Mouse (Mus musculus): ENCODE results near the gene Pard3.

Gene Pard3

GRCm38 (mm10) chr8:127501756-127502155 lies 438.1 kb downstream of the Pard3 start:
- DNase-seq (ENCODE audit: low spot score): no peak

DNA sequence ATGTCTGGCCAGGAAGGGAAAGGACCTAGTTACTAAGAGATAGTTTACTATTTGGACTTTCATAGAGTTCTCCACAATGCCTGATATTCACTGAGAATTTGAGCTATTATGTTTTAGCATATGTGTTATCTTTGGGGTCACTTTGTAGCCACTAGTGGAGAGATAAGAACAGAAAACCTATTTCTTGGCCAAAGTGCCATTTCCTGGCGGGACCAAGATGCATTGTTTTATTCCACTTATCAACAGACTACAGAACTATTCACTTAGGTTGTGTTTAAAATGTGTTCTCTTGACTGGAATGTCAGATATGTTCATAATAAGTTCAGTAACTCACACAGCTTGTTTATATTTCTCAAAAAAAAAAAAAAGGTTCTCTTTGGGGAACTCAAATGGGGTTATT lies 441.6 kb downstream of the Pard3 start:
- peak; percentile 35 for DNase-seq (ENCODE audit: low spot score)

DNA sequence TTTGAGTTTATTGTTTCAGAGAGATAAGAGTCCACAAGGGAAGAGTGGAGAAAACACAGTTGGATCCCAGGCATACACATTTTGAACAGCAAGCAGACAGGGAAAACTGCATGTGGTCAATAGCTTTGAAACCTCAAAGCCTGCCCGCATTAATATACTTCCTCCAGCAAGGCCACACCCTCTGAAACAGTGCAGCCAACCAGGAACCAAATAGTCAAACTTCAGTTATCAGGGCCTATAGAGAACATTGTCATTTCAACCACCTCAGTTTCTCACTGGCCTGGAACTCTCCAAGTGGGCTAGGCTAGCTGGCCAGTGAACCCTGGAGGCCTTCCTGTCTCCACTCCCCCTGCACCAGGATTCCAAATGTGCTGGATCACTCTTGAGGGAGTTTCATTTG lies 442.6 kb downstream of the Pard3 start:
- DNase-seq (ENCODE audit: low spot score): no peak

- no peak for DNase-seq (ENCODE audit: low spot score)
These were observed 447.6 kb downstream of the Pard3 start for GRCm38 (mm10) chr8:127511341-127511740.

GRCm38 (mm10) chr8:127512001-127512573 lies 448.4 kb downstream of the Pard3 start:
- DNase-seq (ENCODE audit: low spot score): no peak

DNA sequence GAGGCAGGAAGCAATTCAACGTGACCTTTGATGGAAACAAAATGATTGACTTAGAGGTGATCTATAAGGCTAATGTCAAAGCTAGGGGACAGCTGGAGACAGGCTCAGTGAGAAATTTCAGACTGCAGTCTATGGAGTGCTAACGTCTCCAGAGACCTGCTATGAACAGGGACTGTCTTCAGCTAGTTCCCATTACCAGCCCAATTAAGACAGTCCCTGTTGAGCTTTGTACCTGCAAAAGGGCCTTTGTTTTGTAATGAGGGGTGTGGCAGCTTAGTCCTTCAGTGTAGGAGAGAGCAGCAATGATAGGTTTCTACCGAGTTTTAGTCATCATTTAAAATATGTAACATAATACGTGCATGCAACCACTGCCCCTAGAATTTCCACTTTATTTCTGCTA lies 448.9 kb downstream of the Pard3 start:
- no peak for DNase-seq (ENCODE audit: low spot score)

DNA sequence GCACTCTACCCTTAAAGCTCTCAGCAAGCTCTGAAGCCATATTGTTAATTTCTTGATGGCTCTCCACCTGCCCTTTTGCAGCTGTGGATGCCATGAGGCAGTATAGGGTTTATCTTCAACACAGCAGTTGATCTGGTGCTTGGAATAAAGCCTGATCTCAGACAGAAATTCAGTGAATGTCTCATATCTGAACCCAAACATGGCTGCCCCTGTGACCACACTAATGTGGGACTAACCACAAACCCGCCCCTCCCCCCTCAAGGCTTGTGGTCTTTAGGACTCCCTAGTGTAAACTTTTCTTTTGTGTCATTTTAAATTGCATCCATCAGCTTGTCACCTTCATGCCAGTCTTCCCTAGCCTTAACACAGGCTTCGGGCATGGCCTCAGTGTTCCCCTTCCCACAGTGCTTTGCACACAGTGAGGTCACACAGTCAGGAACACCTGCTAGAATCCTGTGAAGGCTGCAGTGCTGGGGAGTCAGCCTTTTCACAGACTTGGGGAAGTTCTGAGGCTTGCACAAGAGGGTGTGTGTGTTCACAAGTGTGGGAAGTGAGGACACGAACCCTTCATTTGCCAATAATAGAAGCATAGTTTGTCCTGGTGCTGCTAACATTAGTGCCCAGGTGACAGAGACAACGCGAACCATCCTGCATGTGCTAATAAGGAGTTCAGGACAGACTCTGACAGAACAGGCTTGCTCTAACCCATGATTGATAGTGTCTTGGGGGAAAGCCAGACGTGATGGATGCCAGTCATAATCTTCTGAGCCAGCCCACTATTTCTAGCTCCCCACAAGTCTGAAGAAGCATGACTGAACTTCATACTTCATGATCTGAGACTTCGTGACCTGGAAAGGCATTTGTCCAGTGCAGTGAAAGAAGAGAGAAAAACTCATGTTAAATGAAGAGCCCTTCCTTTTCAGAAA lies 451.4 kb downstream of the Pard3 start:
- DNase-seq (ENCODE audit: low spot score): no peak

GRCm38 (mm10) chr8:127516043-127516442 lies 452.4 kb downstream of the Pard3 start:
- DNase-seq (ENCODE audit: low spot score): peak; percentile 53

- DNase-seq (ENCODE audit: low spot score): no peak
These were observed 462.0 kb downstream of the Pard3 start for GRCm38 (mm10) chr8:127525673-127526072.

GRCm38 (mm10) chr8:127528315-127528714 lies 464.6 kb downstream of the Pard3 start:
- DNase-seq (ENCODE audit: low spot score): no peak

DNA sequence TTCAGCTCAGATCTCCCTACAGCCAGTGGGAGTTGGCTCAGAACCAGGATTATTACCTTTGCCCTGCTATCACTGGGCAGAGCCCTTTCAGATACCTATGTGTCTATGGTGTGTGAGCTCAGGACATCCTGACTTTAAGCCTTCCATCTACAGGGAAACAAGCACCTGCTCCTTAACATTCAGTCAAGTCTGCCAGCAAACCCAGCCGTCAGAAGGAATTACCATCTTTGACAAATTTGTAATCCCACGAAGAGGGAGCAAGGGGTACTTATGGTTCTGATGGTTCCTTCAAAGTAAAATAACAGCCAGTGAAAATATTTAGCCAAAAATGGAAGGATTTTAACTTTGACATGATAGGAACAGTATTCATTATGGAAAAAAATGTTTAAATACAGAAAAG lies 466.1 kb downstream of the Pard3 start:
- no peak for DNase-seq (ENCODE audit: low spot score)

DNA sequence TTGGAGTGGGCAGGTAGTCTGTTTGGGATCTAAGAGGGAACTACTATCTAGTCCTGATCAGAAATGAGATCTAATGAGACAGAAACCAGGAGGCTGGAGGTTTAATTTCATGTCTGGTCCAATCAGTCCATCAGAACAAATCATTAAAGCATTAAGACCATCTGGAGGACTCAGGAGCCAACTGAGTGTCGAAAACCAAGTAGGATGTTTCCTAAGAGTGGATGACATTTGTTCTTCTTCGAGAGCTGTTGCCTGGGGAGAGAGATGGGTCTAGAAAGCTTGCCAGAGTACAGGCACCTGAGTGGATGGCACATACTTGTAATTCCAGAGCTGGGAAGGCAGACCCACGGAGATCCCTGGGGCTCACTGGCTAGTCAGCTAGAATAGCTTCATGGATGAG lies 468.2 kb downstream of the Pard3 start:
- no peak for DNase-seq (ENCODE audit: low spot score)

GRCm38 (mm10) chr8:127534789-127535188 lies 471.1 kb downstream of the Pard3 start:
- DNase-seq (ENCODE audit: low spot score): no peak

DNA sequence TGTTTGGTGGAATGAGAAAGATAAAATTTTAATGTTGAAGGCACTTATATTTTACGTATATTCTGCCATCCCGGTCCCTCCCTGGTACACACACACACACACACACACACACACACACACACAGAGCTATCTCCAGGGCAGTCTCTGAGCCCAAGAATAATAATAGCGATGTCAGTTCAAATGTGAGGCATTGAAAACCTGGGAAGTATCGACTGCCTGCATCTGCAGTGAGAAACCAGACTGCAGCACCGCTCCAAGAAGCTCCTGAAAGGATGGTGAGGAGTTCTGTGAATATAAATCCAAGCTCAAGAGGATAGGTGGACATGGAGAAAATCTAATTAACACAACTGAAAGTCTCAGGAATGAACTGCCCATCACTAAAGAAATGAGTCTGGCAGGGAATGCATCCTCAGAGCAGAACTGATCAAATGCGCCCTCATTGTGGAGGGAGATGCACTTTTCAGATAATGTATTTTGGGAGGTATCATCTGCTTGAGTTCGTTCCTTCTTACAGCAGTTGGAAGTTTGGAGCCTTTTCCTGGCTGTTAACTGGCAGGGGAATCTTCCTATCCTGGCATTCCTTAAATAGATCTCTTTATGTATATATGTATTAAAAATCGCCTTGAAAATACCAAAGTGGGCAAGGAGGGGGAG lies 471.6 kb downstream of the Pard3 start:
- no peak for DNase-seq (ENCODE audit: low spot score)

GRCm38 (mm10) chr8:127535846-127536220 lies 472.1 kb downstream of the Pard3 start:
- no peak for DNase-seq (ENCODE audit: low spot score)

- peak; percentile 24 for DNase-seq (ENCODE audit: low spot score)
These were observed 476.1 kb downstream of the Pard3 start for GRCm38 (mm10) chr8:127539803-127540202.

- no peak for DNase-seq (ENCODE audit: low spot score)
These were observed 476.6 kb downstream of the Pard3 start for GRCm38 (mm10) chr8:127540273-127540672.

DNA sequence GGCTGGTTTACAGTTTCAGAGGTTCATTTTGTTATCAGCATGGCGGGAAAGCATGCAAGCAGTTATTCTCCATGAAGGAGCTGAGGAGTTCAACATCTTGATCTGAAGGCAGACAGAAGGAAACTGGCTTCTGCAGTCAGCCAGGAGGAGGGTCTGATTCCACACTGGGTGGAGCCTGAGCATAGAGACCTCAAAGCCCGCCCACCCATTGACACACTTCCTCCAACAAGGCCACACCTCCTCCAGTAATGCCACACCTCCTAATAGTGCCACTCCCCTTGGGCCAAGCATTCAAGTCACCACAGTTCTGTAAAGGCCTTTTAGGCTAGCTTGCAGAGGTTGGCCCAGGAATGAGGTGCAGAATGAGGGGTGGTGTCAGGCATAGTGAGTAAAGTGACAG lies 478.5 kb downstream of the Pard3 start:
- DNase-seq (ENCODE audit: low spot score): no peak

- DNase-seq (ENCODE audit: low spot score): peak; percentile 22
These were observed 480.0 kb downstream of the Pard3 start for GRCm38 (mm10) chr8:127543676-127544075.

DNA sequence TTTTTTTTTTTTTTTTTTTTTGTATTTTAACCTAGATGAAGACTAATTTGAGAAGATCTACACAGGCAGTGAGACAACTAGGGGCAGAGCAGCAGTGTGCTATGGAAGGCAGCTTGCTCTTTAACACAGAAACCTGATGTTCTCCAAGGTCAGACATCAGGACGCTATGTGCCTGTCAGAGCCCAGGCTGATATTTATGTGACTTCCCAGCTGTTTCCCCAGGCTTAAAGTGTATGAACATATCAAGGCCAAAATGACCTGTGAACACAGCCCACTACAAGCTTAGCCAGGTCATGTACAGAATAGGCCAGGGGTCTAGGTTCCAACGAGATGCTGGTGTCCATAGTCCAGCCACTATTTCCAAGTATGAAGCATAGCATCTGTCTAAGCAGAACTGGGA lies 482.5 kb downstream of the Pard3 start:
- no peak for DNase-seq (ENCODE audit: low spot score)

DNA sequence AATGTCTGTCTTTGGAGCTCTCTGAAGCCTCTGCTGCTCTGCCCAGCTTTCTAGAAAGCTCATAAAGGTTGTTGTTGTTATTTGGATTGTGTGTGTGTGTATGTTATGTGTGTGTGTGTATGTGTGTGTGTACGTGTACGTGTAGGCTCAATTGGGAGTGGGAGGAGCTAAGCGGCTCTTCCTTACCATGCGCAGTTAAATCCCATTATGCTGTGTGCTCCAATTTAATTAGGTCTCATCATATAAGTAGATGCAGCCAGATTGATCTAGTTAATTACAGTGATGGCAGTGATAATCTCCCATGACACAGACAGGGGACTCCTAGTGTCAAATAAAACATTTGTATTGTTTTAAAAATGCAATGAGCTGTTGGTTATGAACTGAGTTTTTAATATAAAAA lies 487.2 kb downstream of the Pard3 start:
- no peak for DNase-seq (ENCODE audit: low spot score)

DNA sequence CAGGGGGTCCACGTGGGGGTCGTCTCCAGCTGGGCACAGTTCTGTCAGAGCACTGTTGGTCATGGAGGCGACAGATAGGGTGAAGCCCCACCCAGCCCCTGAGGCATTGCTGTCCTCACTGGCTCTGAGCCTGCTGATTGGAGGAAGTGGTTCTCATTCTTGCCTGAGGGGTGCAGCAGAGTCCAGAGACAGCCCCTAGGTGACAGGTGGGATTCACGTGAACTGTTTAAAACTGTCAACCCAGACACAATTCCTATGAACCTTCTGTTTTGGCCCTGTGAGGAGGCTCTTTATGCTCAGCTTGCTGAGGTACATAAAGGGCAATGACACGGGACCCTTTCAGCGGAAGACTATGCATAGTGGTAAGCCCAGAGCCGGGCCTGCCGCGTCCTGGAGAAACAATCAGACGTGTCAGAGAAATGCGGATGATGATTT lies 488.5 kb downstream of the Pard3 start:
- DNase-seq (ENCODE audit: low spot score): no peak

- no peak for DNase-seq (ENCODE audit: low spot score)
These were observed 489.1 kb downstream of the Pard3 start for GRCm38 (mm10) chr8:127552836-127553235.
